Mouse (Mus musculus) megakaryocyte, embryonic 14.5 days (primary cell): ENCODE data around the gene C2cd4a.

Experiments
- FLI1 ChIP-seq: IDR thresholded peaks from 2 replicates; pipeline ENCODE4 v1.6.1; 2012; ENCODE audit warnings: low read length, inconsistent platforms, mixed read lengths
- GATA1 ChIP-seq: IDR thresholded peaks from 3 replicates; pipeline ENCODE4 v1.6.1; 2012; ENCODE audit warnings: mixed read lengths, low read length, inconsistent platforms, borderline replicate concordance

DNA sequence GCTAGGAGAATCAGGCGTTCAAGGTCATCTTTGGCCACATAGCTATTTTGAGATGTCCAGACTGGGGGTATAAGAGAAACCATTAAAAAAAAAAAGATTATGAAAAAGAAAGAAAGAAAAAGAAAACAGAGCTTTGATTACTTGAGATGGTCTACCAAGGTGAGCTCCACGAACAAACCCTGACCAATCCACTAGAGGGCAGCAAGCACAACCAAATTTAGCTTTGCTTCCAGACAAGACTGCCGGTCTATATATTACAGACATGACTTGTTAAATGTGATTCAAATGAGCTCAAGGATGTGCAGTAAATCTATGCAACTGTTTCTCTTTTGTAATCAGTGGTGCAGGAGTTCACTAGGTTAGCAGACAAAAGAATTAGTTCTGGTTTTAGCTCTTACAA is 3.9 kb downstream of the C2cd4a start:
- no peak for TF ChIP-seq FLI1
- TF ChIP-seq GATA1, result no peak
